Mouse (Mus musculus): Measurements from ENCODE around the gene Erich4. TPM values are rescaled to one million over a fixed set of nuclear protein-coding genes. Genes with fewer than 3 reads are reported as not detected.
A peak's percentile ranks its signal among the peaks of the same experiment; 100 is the strongest.

Gene Erich4
- not detected in 2 replicates for polyA plus RNA-seq (2016; fragmentation: Nextera tagmentation; extraction: Ambion mirVana)

DNA sequence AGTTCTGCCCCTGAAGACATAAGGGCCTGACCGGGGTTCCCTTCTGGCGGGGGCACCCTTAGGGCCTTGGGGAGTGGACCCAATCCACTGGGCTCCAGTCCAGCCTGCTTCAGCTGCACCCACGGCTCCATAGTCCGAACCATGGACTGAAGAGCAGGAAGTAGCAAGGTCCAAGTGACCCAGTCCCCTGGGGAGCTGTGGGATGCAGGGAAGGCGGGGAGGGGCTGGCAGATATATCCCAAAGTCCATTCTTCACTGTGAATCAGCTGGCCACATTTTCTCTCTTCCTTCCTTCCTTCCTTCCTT, at the start of gene Erich4:
TSS of gene Erich4 (minus strand) at position 187 of the 306 bp plus-strand sequence.
- 83% methylated on average over 5 of the region's 5 CpGs for WGBS
- Histone ChIP-seq H3K27ac (0 out of 2 replicates have a peak within 1 kb of the TSS, but pooled peaks have one; percentile 5), H3K9me3 (no peaks in the 10 kb centered on the region), H3K36me3 (peaks cover under 1% of the 10 kb centered on the region; the same call in 1 of the 2 replicates), H3K4me3 (no peak within 1 kb of the TSS), H3K4me1 (replicated peaks) (peaks cover 13% of the 10 kb centered on the region; the same call in 1 of the 2 replicates), H3K27me3 (ENCODE audit: insufficient read depth, poor library complexity, severe bottlenecking) (peaks cover 5% of the 10 kb centered on the region; the same call in 1 of the 2 replicates)
- DNase-seq (ENCODE audit: low spot score): no peak

DNA sequence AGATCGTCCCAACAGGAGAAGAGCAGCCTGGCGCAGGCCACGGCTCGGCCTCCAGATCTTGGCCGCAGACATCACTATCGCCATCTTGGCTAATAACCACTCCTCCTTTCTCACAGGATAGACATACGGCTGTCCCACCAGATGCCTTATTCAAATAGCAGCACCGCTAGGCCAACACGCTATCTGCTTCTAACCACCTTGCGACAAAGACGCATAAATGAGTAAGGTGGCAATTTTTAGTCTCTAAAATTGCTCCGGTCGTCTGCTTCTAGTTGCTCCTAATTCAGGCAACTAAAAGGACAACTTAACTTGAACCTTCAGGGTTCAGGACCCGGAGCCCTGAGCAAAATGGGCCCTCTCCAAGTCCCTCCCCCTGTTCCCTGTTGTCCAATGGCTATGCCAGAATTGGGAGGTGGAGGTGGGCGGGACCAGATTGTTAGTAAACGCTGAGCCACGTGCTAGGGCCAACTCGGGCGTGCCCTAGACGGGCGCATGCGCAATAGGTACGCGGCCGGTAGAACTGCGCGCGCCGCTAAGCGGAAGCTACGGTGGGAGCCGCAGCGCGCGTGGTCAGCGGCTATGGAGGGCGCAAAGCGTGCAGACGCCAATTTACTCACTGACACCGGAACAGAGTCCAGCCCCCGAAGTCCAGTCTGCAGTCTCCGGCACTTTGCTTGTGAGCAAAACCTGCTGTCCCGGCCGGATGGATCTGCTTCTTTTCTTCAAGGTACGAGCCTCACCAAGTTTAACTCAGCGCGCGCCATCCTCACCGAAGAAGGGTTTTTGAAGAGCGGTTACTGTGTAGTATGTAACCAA, 43.2 kb upstream of the Erich4 start, which contains the start of the genes Bckdha and Exosc5:
TSS of gene Bckdha (minus strand) at position 325 of the 816 bp plus-strand sequence.
TSS of gene Exosc5 (plus strand) at position 508 of the 816 bp plus-strand sequence.
- H3K27me3 ChIP-seq (ENCODE audit: insufficient read depth, poor library complexity, severe bottlenecking): no peaks in the 10 kb centered on the region
- peak within 1 kb of the TSS; percentile 93 for H3K27ac ChIP-seq
- H3K36me3 ChIP-seq: peaks cover 21% of the 10 kb centered on the region
- H3K4me1 ChIP-seq (replicated peaks): peaks cover 22% of the 10 kb centered on the region
- DNase-seq (ENCODE audit: low spot score): peak; percentile 99
- no peaks in the 10 kb centered on the region for H3K9me3 ChIP-seq
- peak within 1 kb of the TSS; percentile 76 for H3K4me3 ChIP-seq
- WGBS: under 1% methylated on average over 50 of the region's 50 CpGs

DNA sequence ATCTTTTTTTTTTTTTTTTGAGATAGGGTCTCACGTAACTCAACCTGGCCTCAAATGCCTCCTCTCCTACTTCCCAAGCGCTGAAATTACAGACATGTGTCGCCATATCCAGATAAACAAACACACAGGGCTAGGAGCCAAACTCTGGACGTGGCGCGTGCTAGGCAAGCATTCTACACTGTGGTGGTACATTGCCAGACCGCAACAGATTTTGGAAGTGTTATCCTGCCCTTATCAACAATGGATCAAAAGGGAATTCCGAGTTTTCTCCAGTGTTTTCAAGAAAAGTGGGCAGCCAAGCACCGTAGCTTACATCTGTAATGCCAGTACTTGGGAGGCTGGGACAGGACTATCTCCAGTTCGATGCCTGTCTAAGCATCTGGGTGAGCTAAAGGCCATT, 42.1 kb upstream of the Erich4 start:
- Histone ChIP-seq H3K4me1 (replicated peaks) (peaks cover 22% of the 10 kb centered on the region), H3K36me3 (peaks cover 10% of the 10 kb centered on the region), H3K27ac (peak overlapping the region; percentile 93; the same call in 1 of the 2 replicates), H3K27me3 (ENCODE audit: insufficient read depth, poor library complexity, severe bottlenecking) (no peaks in the 10 kb centered on the region), H3K4me3 (peak overlapping the region; percentile 76), H3K9me3 (no peaks in the 10 kb centered on the region)
- 41% methylated on average over 10 of the region's 10 CpGs for WGBS
- DNase-seq (ENCODE audit: low spot score): no peak

DNA sequence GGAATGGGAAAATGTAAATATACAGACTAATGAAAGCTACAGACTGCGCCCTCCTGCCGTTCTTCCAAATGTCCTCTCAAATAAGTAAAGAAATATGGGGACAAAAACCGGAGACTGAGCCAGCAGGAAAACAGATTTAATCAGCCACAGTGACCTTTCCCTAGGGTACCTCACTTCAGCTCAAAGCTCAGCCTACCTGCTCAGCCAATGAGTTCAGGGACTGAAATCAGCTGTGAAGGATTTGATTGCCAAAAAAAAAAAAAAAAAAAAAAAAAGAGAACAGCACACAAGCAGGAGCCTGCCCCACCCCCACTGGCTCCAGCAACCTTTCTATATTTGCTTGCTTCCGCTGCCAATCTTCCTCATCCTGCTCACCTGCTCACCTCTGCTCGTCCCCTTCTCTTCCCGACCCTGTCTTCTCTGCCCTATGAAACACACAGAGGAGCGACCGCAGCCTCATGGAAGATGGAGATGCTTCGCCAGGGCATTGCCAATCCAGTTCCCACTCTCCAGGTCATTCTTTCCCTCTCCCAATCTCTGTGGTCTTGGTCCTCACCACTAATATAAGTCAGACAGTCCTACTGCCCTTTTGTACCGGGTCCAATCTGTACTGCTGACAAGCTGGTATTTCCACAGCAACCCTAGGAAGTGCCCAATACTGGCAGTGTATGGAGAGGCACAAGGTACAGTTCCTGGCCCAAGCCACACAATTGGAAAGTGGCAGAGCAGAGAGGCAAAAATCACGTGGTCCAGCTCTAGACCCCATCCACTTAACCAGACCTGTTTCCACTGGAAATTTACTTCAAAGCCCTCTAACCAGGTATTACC, 40.1 kb upstream of the Erich4 start:
- WGBS: 80% methylated on average over 11 of the region's 11 CpGs
- no peak for DNase-seq (ENCODE audit: low spot score)
- H3K36me3 ChIP-seq: no peaks in the 10 kb centered on the region
- no peaks in the 10 kb centered on the region for H3K9me3 ChIP-seq
- no peak overlapping the region for H3K4me3 ChIP-seq
- H3K27me3 ChIP-seq (ENCODE audit: insufficient read depth, poor library complexity, severe bottlenecking): no peaks in the 10 kb centered on the region
- H3K4me1 ChIP-seq (replicated peaks): peaks cover 22% of the 10 kb centered on the region
- no peak overlapping the region for H3K27ac ChIP-seq

DNA sequence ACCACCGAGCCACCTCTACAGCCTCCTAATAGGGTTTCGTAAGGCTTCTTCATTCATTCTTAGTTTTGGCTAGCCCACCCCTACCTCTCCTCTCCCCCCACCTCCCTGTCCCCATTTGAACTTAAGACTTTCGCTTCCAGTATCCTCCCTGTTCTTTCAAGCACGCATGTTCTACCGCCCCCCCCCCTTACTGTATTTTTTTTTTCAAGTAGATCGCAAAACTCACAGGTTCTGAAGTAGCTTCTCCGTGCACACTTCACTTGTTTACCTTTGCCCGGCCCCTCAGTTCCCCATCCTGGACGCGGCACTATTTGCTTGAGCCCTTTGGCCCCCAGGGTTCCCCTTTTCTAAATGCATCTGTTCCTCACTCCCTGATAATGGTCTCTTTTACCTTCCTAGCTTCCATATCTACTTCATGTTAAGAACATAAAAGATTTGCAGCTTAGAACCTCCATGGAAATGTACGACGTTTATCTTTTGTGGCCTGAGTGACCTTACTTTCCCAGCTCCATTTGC, 36.6 kb upstream of the Erich4 start:
- Histone ChIP-seq H3K4me3 (no peak overlapping the region), H3K27ac (no peak overlapping the region), H3K4me1 (replicated peaks) (peaks cover 19% of the 10 kb centered on the region), H3K9me3 (no peaks in the 10 kb centered on the region), H3K27me3 (ENCODE audit: insufficient read depth, poor library complexity, severe bottlenecking) (no peaks in the 10 kb centered on the region), H3K36me3 (no peaks in the 10 kb centered on the region)
- no peak for DNase-seq (ENCODE audit: low spot score)
- 92% methylated on average over 12 of the region's 12 CpGs for WGBS

DNA sequence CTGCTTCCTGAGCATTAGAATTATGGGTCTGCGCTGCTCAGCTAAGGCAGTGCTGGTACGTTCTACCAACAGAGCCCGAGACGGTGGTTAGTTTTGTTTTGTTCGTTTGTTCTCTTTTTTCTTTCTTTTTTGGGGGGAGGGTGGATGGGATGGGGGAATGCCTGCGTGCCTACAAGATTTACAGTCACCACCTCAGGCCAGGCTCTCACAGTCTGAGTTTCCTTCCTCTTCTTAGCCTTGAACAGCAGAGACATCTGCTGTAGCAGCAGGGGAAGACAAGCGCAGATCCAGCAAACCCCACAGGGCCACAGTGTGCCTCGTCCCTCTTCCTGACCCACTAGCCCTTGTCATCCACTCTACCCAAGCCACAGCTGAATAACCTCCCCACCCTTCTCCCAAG, 35.6 kb upstream of the Erich4 start:
- Histone ChIP-seq H3K4me3 (no peak overlapping the region), H3K9me3 (no peaks in the 10 kb centered on the region), H3K36me3 (no peaks in the 10 kb centered on the region), H3K4me1 (replicated peaks) (peaks cover 15% of the 10 kb centered on the region), H3K27me3 (ENCODE audit: insufficient read depth, poor library complexity, severe bottlenecking) (no peaks in the 10 kb centered on the region), H3K27ac (no peak overlapping the region)
- DNase-seq (ENCODE audit: low spot score): no peak
- 91% methylated on average over 8 of the region's 8 CpGs for WGBS

DNA sequence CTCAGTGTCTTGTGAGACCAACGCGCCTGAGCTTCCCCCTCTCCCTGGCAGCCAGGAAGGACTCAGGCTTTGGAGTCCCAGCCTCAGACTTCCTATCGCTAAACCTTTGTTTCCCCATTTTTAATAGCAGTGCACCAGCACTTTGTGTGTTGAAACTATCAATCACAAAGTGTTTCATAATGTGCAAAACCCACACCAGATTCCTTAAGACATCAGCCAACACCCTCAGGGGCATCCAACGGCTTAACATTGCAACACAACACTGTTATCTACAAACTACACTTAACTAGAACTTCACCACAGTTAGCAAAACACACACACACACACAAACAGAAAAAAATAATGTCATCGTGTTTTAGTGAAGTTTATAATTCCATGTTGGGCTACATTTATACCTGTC, 34.1 kb upstream of the Erich4 start:
- Histone ChIP-seq H3K36me3 (0 out of 2 replicates have a peak, but pooled peaks cover 3% of the 10 kb centered on the region), H3K4me1 (replicated peaks) (peaks cover 15% of the 10 kb centered on the region), H3K27me3 (ENCODE audit: insufficient read depth, poor library complexity, severe bottlenecking) (no peaks in the 10 kb centered on the region), H3K27ac (no peak overlapping the region), H3K4me3 (no peak overlapping the region), H3K9me3 (no peaks in the 10 kb centered on the region)
- DNase-seq (ENCODE audit: low spot score): no peak
- 75% methylated on average over 5 of the region's 5 CpGs for WGBS

DNA sequence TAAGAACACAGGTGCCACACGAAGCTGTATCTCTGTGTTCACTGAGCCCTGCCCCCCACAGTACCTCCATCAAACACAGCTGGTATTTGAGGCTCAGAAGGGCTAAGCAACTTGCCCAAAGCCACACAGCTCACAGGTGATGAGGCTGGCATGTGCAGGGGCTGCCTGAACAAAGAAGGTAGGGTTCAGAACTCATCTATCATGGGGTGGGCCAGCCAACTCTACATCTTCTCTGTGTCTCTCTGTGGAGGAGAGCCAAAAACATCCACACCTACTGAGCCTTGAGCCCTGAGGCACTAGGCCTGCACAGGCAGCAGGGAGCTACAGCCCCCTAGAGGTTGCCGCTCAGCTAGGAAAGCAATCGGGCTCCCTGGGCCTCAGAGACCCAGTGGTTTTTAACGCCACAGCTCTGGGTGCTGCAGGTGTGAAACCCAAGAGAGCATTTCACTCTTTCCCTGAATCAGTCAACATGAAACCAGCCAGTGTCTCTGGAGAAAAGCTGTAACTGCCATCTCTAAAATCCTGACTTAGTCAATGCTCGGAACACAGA, 32.0 kb upstream of the Erich4 start:
- no peak for DNase-seq (ENCODE audit: low spot score)
- Histone ChIP-seq H3K9me3 (no peaks in the 10 kb centered on the region), H3K36me3 (0 out of 2 replicates have a peak, but pooled peaks cover 3% of the 10 kb centered on the region), H3K4me1 (replicated peaks) (peaks cover 15% of the 10 kb centered on the region), H3K4me3 (no peak overlapping the region), H3K27ac (no peak overlapping the region), H3K27me3 (ENCODE audit: insufficient read depth, poor library complexity, severe bottlenecking) (no peaks in the 10 kb centered on the region)
- WGBS: 64% methylated on average over 5 of the region's 5 CpGs

DNA sequence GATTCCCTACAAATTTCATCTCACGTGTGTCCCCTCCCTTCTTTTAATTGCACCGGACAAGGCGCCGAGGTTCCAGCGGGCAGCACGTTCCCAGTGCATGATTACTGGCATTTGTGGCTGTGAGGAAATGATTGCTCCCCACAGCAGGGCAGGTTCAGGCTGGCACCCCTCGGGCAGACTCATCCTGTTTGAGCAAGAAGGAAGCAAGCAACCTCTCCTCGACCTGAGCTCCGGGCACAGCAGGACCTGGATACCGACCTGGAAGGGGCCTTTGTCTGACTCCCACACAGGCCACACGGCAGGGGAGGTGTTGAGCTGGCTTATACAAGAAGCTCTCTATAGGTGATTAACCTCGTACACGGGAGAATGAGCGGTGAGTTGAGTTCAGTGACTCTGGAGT, 29.4 kb upstream of the Erich4 start:
- Histone ChIP-seq H3K9me3 (no peaks in the 10 kb centered on the region), H3K36me3 (peaks cover 12% of the 10 kb centered on the region; the same call in 1 of the 2 replicates), H3K27ac (no peak overlapping the region), H3K4me1 (replicated peaks) (peaks cover 13% of the 10 kb centered on the region), H3K4me3 (no peak overlapping the region), H3K27me3 (ENCODE audit: insufficient read depth, poor library complexity, severe bottlenecking) (no peaks in the 10 kb centered on the region)
- 57% methylated on average over 14 of the region's 14 CpGs for whole genome bisulfite sequencing
- no peak for DNase-seq (ENCODE audit: low spot score)

DNA sequence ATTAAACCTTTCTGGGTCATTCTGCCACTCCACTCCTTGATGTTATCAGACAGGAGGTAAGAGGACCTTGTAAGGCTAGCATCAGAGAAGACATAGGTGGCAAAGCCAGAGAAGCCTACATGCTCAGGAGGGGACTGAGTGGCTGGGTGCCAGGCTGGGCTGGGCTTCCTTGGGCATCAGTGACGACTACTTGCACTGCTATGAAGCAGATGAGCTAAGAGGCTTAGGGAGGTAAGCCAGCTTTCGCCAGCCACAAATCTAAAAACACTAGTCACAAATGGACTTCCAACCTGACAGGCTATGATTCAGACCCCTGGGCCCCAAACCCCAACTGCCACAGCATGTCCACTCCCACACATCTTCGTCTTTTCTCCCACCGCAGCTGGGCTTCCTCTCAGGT, 28.9 kb upstream of the Erich4 start:
- Histone ChIP-seq H3K4me3 (no peak overlapping the region), H3K27ac (no peak overlapping the region), H3K27me3 (ENCODE audit: insufficient read depth, poor library complexity, severe bottlenecking) (no peaks in the 10 kb centered on the region), H3K36me3 (peaks cover 12% of the 10 kb centered on the region; the same call in 1 of the 2 replicates), H3K9me3 (no peaks in the 10 kb centered on the region), H3K4me1 (replicated peaks) (peaks cover 8% of the 10 kb centered on the region)
- DNase-seq (ENCODE audit: low spot score): no peak
- WGBS: 78% methylated on average over 4 of the region's 4 CpGs

DNA sequence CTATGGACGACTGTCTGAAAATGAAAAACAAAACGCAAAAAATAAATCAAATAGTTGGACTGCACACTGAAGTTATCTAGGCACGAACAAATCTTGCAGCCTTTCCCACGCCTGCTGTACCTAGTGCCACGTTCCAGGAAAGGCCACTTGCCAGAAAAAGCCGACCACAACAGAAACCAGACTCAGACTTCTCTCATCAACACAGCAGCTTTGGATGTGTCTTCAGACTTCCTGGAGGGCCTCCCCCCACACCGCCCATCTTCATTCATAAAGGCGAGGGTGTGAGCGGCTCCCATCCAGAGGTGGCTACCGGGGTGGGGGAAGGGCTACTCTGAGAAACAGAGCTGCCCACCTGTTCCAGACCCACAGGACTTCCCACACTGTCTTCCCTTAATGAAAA, 28.4 kb upstream of the Erich4 start:
- peaks cover 15% of the 10 kb centered on the region; the same call in 1 of the 2 replicates for H3K36me3 ChIP-seq
- H3K27ac ChIP-seq: no peak overlapping the region
- no peaks in the 10 kb centered on the region for H3K27me3 ChIP-seq (ENCODE audit: insufficient read depth, poor library complexity, severe bottlenecking)
- H3K4me3 ChIP-seq: no peak overlapping the region
- H3K4me1 ChIP-seq (replicated peaks): peaks cover 4% of the 10 kb centered on the region
- no peaks in the 10 kb centered on the region for H3K9me3 ChIP-seq
- 82% methylated on average over 10 of the region's 10 CpGs for WGBS
- DNase-seq (ENCODE audit: low spot score): no peak

DNA sequence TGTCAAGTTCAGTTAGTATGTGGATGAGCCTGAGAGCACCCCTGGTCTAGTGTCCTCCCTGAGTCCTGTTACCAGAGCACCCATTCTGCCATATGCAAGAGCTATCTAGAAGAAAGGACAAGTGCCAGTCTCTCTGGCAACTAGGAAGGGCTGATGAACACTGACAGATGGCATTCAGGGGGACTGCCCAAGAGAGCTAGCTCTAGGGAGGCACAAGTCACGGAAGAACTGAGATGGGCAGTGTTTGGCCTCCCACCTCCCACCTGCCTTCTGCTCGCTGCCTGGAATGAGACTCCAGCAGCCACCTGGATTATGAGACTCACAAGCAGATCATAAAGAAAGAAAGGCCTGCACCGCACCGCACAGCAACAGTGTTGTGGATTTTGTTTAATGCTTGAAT, 24.1 kb upstream of the Erich4 start:
- H3K4me3 ChIP-seq: no peak overlapping the region
- no peaks in the 10 kb centered on the region for H3K9me3 ChIP-seq
- no peak overlapping the region for H3K27ac ChIP-seq
- peaks cover 42% of the 10 kb centered on the region for H3K36me3 ChIP-seq
- no peaks in the 10 kb centered on the region for H3K4me1 ChIP-seq (replicated peaks)
- no peak for DNase-seq (ENCODE audit: low spot score)
- 93% methylated on average over 4 of the region's 4 CpGs for WGBS
- no peaks in the 10 kb centered on the region for H3K27me3 ChIP-seq (ENCODE audit: insufficient read depth, poor library complexity, severe bottlenecking)
